Mouse (Mus musculus) heart, postnatal 0 days (tissue): ENCODE results near the gene Lbhd2. TPM values are rescaled to one million over a fixed set of nuclear protein-coding genes. Genes with fewer than 3 reads are reported as not detected.

Experiments
- ATAC-seq: fragments of 200-750 bp; cut with Nextera tagmentation; 2 replicates; pipeline ENCODE4 v1.8.0; 2017; ENCODE audit warnings: low read depth, moderate number of reproducible peaks, moderate library complexity; ENCODE audit not compliant: insufficient read depth
- DNase-seq: peaks from one replicate; pipeline ENCODE4 v3.0.0-alpha.2; 2016; ENCODE audit warnings: low spot score
- H3K27ac ChIP-seq: fragments of 300-500 bp; sonication (generic); 2 replicates; pipeline ENCODE4 v1.5.1; 2014; ENCODE audit warnings: low read depth, mild to moderate bottlenecking
- H3K27me3 ChIP-seq: fragments of 300-500 bp; sonication (generic); 2 replicates; pipeline ENCODE4 v1.6.1; 2014; ENCODE audit warnings: low read length, mixed read lengths; ENCODE audit not compliant: control insufficient read depth, insufficient read depth
- H3K36me3 ChIP-seq: fragments of 300-500 bp; sonication (generic); replicated peaks from 2 replicates; pipeline ENCODE4 v1.6.1; 2014; ENCODE audit warnings: low read length, mixed read lengths; ENCODE audit not compliant: control insufficient read depth, insufficient read depth
- H3K4me1 ChIP-seq: fragments of 300-500 bp; sonication (generic); 2 replicates; pipeline ENCODE4 v1.6.1; 2014; ENCODE audit warnings: antibody characterized with exemption; ENCODE audit not compliant: control insufficient read depth, insufficient read depth
- H3K4me2 ChIP-seq: fragments of 300-500 bp; sonication (generic); 2 replicates; pipeline ENCODE4 v1.6.1; 2014; ENCODE audit warnings: low read depth, mild to moderate bottlenecking, low read length, moderate library complexity
- H3K4me3 ChIP-seq: fragments of 300-500 bp; sonication (generic); 2 replicates; pipeline ENCODE4 v1.5.1; 2014; ENCODE audit warnings: low read depth, low read length
- H3K9ac ChIP-seq: fragments of 300-500 bp; sonication (generic); replicated peaks from 2 replicates; pipeline ENCODE4 v1.6.1; 2014; ENCODE audit warnings: low read depth, low read length, mixed read lengths
- H3K9me3 ChIP-seq: fragments of 300-500 bp; sonication (generic); replicated peaks from 2 replicates; pipeline ENCODE4 v1.6.1; 2016; ENCODE audit warnings: low read length; ENCODE audit not compliant: control insufficient read depth
- CTCF ChIP-seq: IDR thresholded peaks from 2 replicates; pipeline ENCODE4 v1.5.1; 2016; ENCODE audit warnings: antibody characterized with exemption, control low read depth, low read depth
- EP300 ChIP-seq: IDR thresholded peaks from 2 replicates; pipeline ENCODE4 v1.6.1; 2016; ENCODE audit warnings: antibody characterized with exemption, low read depth
- WGBS: fragments of 180-500 bp; shearing (Covaris S2); extraction: QIAGEN DNeasy Blood & Tissue Kit; methylation state at CpG from one replicate; pipeline ENCODE4 v1.1.7; 2014; 5-methylcytosine and 5-hydroxymethylcytosine counted together
- polyA plus RNA-seq: library from polyadenylated mRNA; unstranded; fragments of >200 nt; fragmentation: Nextera tagmentation; extraction: Ambion mirVana; gene quantifications from 2 replicates; pipeline ENCODE4 v1.2.1, GENCODE M21; 2015
- total RNA-seq: library from RNA; depleted of rRNA; stranded (reverse); fragments of >200 nt; gene quantifications from 2 replicates; pipeline ENCODE4 v1.2.3, GENCODE M21; 2014; ENCODE audit warnings: low replicate concordance

The Lbhd2 gene
- total and polyA plus RNA-seq, 2 experiments from 2014 or later: not detected

GRCm38 (mm10) chr12:111371905-111372304 lies 34.7 kb upstream of the Lbhd2 start:
- DNase-seq: no peak
- Histone ChIP-seq H3K4me2 (no peak overlapping the region), H3K4me3 (no peak overlapping the region), H3K27ac (no peak overlapping the region), H3K9ac (no peak overlapping the region), H3K36me3 (no peaks in the 10 kb centered on the region), H3K27me3 (no peaks in the 10 kb centered on the region), H3K9me3 (no peaks in the 10 kb centered on the region), H3K4me1 (peaks cover 39% of the 10 kb centered on the region)
- 70% methylated on average over 7 of the region's 7 CpGs for WGBS
- no peak for ATAC-seq
- TF ChIP-seq CTCF (no peak), EP300 (no peak)

GRCm38 (mm10) chr12:111373411-111373810 lies 33.2 kb upstream of the Lbhd2 start:
- WGBS: 73% methylated on average over 6 of the region's 6 CpGs
- peaks cover 30% of the 10 kb centered on the region for H3K4me1 ChIP-seq
- H3K36me3 ChIP-seq: no peaks in the 10 kb centered on the region
- H3K9me3 ChIP-seq: no peaks in the 10 kb centered on the region
- no peak overlapping the region for H3K27ac ChIP-seq
- DNase-seq (no peak), ATAC-seq (no peak)
- H3K4me2 ChIP-seq: no peak overlapping the region
- TF ChIP-seq CTCF: no peak
- TF ChIP-seq EP300: no peak
- H3K9ac ChIP-seq: no peak overlapping the region
- no peaks in the 10 kb centered on the region for H3K27me3 ChIP-seq
- no peak overlapping the region for H3K4me3 ChIP-seq

- ATAC-seq (no peak), DNase-seq (no peak)
- H3K9me3 ChIP-seq: no peaks in the 10 kb centered on the region
- no peaks in the 10 kb centered on the region for H3K36me3 ChIP-seq
- no peak overlapping the region; the same call in 1 of the 2 replicates for H3K9ac ChIP-seq
- peak overlapping the region; percentile 26 for H3K27ac ChIP-seq
- peak overlapping the region; percentile 97 for H3K4me2 ChIP-seq
- H3K4me1 ChIP-seq: peaks cover 29% of the 10 kb centered on the region
- no peaks in the 10 kb centered on the region for H3K27me3 ChIP-seq
- TF ChIP-seq CTCF: no peak
- TF ChIP-seq EP300: no peak
- WGBS: 29% methylated on average over 10 of the region's 10 CpGs
- H3K4me3 ChIP-seq: peak overlapping the region; percentile 80
These were observed 31.9 kb upstream of the Lbhd2 start for GRCm38 (mm10) chr12:111374727-111375126.

- TF ChIP-seq CTCF: no peak
- H3K4me1 ChIP-seq: peaks cover 23% of the 10 kb centered on the region
- peak overlapping the region; percentile 80 for H3K4me3 ChIP-seq
- H3K4me2 ChIP-seq: peak overlapping the region; percentile 97
- no peaks in the 10 kb centered on the region for H3K9me3 ChIP-seq
- H3K36me3 ChIP-seq: no peaks in the 10 kb centered on the region
- DNase-seq (no peak), ATAC-seq (no peak)
- 33% methylated on average over 12 of the region's 12 CpGs for WGBS
- no peaks in the 10 kb centered on the region for H3K27me3 ChIP-seq
- H3K27ac ChIP-seq: peak overlapping the region; percentile 96
- peak overlapping the region; percentile 90 for H3K9ac ChIP-seq
These were observed 31.1 kb upstream of the Lbhd2 start for GRCm38 (mm10) chr12:111375559-111375958.

GRCm38 (mm10) chr12:111376053-111376452 lies 30.6 kb upstream of the Lbhd2 start:
- no peaks in the 10 kb centered on the region for H3K9me3 ChIP-seq
- H3K4me3 ChIP-seq: peak overlapping the region; percentile 80
- H3K4me2 ChIP-seq: peak overlapping the region; percentile 97
- H3K27ac ChIP-seq: peak overlapping the region; percentile 96
- TF ChIP-seq CTCF: no peak
- TF ChIP-seq EP300: no peak
- ATAC-seq (no peak), DNase-seq (no peak)
- 10% methylated on average over 6 of the region's 6 CpGs for WGBS
- peak overlapping the region; percentile 90 for H3K9ac ChIP-seq
- H3K27me3 ChIP-seq: no peaks in the 10 kb centered on the region
- H3K4me1 ChIP-seq: peaks cover 22% of the 10 kb centered on the region
- H3K36me3 ChIP-seq: no peaks in the 10 kb centered on the region

GRCm38 (mm10) chr12:111376826-111377331 lies 29.7 kb upstream of the Lbhd2 start:
- H3K9ac ChIP-seq: peak overlapping the region; percentile 90
- DNase-seq (peak; percentile 68), ATAC-seq (peak; percentile 27)
- under 1% methylated on average over 40 of the region's 49 CpGs for WGBS
- H3K9me3 ChIP-seq: no peaks in the 10 kb centered on the region
- H3K27ac ChIP-seq: peak overlapping the region; percentile 96
- H3K4me2 ChIP-seq: peak overlapping the region; percentile 97
- H3K27me3 ChIP-seq: no peaks in the 10 kb centered on the region
- no peak for TF ChIP-seq EP300
- no peak for TF ChIP-seq CTCF
- peak overlapping the region; percentile 80 for H3K4me3 ChIP-seq
- H3K4me1 ChIP-seq: peaks cover 22% of the 10 kb centered on the region
- H3K36me3 ChIP-seq: no peaks in the 10 kb centered on the region
